Mouse (Mus musculus): Measurements from ENCODE around the gene Mical3.

The Mical3 gene

DNA sequence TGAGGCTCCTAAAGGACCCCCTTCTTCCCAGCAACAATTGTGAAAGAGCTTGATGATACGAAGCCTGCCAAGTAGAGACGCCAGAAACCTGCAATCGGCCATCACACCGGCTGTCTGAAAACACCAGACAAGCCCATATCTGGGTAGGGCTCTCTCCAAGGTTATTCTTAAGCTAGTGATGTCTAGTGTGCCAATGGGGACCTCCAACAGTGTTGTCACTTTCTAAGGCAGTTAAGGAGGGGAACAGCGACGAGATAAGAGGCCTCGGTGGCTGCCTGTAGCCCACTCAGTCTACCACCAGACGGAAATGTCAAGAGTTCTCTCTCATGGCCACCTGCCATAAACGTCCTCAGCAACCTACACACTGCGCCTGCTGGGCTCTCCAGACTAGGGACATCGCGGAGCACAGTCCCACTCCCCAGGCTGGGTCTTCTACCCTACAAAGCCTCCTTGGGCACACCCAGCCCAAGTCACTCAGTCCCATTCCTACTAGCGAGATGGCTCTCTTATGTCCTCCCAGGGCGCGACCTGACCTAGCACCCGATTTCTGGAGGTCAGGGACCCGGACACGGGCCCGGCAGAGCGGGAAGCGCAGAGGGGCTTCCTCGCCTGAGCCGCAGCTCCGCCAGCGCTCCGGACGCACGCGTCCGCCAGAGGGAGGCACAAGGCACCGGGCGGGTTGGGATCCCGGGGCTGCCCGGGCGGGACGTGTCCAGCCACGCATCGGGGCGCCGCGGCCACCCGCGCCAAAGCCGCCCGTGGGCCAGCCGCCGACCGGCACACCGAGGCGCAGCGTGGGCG is 21.4 kb downstream of the Mical3 start:
- DNase-seq = peak in 1 of 2 experiments; percentile 52

DNA sequence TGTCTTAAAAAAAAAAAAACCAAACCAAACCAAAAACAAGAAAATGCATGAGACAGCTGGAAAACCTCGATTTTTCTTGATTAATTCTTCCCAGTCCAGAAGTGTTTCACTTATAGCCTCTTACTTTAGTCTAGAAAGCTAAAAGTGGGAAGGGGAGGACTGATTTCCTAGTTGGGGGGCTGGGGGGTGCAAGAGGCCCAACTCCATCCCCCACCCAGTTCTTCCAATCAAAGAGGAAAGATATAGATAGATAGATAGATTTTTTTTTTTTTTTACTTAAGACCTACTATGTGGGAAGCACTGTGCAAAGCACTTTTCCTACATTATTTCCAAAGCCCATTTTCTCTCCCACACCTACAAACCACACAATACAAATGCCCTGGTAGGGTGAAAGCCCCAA is 22.7 kb downstream of the Mical3 start:
- DNase-seq = no peak

DNA sequence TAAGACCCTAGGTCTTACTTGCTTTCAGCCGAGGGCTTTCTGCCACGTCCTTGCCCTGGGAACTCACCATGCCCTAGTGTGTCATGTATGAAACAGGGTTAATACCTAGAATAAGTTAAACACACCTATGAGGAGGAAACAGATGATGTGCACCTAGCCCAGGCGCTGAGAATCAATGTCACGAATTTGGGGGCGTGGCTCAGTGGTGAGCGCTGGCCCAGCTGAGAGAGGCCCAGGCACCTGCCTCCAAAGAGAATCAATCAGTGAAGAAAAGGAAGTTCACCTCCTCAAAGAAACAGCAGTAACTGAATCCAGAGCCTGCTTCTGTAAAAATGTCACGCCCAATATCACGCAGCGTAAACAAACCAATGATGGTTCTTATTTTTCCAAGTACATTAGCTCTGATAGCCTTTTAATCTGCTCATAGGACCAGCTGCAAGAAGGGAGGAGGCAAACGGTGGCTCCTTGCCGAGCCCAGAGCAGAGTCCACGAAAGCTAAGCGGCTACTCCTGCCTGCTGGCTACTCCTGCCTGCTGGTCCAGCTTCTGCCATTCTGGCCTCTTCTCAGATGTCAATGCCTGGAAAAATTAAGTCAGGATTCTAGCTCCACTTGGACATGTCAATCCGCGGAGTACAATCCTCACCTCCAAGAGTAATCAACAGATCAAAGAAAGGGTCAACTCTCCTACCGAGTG is 23.9 kb downstream of the Mical3 start:
- peak; percentile 80 to 81 for DNase-seq

DNA sequence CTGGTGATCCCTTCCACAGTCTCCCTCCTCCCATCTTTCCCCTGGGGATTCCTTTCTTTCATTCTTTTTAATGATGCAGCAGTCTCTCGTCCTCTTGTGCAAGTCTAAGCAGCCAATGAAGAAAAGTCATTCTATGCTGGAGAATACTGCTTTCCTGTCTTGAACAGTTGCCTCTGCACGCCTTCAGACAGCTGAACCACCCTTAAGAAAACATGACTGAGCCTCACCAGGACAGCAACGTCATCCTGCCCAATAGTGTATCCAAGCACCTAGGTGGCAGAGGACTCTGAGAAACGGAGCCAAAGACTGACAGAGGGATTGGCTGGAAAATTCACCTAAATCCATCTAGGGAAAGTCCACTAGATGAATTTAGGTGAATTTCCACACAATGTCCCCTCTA is 25.1 kb downstream of the Mical3 start:
- no peak for DNase-seq

DNA sequence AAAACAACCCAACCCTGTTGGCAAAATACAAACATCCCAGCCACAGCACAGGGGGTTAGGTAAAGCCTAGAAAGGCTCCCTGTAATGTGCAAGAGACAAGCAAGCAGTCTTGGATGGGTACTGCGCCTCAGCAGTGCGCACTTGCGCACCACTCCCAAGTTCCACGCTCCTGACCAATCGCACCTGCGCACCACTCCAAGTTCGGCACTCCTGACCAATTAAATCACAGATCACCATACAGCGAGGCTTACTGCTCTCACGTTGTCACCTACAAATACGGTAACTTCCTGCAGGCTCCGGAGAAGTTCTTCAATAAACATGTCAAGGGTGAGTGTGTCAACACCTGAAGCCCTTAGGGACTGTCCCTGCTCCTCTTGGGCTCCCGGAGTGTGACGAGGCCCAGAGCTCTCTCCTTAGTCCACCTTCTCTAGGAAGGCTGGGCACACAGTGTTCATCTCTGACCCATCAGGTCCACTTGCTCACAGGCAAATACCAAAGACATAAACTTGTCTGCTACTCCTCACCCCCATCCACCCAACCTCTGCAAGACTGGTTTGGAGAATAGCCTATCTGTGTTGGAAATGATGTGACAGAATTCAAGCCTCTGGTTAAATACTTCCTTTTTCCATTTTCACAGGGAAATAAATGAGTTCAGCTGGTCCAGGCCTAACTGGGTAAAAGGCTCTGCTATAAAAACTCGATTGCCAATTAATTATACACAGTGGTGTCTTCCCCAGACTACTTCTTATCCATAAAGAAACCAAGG is 27.2 kb downstream of the Mical3 start:
- DNase-seq = no peak

DNA sequence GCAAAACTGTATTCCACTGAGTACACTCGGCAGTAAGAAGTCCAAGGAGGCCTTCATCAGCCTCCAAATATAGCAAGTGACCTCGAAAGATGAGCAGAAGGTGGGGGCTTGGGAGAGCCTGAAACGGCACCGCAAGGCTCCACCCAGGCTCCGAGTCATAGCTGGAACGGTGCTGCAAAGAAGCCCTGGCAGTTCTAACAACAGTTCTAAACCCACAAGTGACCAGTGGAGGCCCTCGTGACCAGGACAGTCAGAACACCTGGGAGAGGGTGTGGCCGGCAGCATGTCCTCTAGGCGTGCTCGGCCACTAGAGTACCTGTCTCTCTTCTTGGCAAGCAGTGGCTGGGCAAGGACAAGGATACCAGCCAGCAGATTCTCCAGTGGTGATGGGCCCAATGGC is 27.9 kb downstream of the Mical3 start:
- no peak for DNase-seq

DNA sequence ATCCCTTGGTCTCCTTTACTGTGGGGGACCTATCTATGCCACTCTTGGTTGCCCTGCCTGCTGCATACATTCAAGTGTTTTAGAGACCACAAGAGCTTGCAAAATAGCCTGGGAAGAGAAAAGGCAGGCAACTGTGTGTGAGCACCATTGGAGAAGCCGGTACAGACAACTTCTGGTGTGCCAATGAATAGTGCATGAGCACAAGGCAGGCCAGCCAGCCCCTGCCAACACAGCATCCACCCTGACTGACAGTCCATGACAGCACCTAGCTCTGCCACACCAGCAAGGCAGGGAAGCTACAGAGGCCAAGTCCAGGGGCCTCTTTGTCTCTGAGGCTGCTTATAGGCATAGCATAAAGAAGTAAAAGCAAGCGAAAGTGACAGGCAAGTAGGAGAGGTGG is 28.7 kb downstream of the Mical3 start:
- no peak for DNase-seq

DNA sequence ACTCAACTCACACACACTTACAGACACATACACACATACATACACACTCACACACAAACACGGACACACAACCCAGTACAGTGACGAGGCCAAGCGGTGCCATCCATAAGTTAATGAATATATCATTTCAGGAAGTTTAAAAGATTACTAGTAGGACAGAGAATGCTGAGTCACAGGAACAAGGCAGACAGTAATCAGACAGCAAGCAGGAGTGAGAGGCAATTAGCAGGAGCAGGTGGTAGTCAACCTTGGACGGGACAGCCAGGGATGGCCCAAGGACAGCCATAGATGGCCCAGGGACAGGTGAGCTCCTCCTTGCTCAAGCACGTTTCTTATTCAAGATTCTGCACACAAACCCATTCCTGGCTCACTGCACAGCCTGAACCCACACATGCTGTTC is 29.6 kb downstream of the Mical3 start:
- DNase-seq = no peak

DNA sequence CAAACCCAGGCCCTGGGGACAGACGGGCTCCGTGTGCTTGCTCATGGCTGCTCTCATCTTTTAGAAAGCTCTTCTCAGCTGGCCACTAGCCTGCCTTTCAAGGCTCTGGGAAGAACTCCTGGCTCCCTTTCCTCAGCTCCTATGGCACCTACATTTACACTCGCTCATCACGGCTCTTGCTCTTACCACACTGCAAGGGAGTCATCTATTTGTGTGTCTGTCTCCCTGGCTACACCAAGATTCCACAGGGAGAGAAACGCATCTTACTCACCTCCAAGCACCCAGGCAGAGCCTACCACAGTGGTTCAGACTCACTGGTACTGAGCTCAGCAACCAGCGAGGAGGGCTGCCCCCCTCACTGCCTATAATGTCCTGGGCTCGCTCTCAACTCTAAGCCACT is 31.0 kb downstream of the Mical3 start:
- no peak for DNase-seq

DNA sequence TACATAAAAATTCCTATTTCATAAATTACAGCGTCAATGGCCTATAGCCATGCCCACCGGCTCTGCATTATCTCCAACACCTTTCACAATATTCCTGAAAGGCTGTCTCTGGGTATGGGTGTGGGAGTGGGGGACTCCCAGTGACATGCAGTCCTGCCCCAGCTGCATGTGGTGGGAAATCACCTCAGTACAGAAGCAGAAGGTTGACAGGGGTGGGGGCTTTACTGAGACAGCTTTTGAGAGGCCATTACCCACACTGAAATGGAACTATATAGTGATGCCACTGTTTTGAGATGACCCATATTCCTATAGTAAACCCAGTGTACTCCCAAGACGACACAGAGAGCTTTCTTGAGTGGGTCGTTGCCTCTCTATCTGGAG is 31.6 kb downstream of the Mical3 start:
- no peak for DNase-seq

DNA sequence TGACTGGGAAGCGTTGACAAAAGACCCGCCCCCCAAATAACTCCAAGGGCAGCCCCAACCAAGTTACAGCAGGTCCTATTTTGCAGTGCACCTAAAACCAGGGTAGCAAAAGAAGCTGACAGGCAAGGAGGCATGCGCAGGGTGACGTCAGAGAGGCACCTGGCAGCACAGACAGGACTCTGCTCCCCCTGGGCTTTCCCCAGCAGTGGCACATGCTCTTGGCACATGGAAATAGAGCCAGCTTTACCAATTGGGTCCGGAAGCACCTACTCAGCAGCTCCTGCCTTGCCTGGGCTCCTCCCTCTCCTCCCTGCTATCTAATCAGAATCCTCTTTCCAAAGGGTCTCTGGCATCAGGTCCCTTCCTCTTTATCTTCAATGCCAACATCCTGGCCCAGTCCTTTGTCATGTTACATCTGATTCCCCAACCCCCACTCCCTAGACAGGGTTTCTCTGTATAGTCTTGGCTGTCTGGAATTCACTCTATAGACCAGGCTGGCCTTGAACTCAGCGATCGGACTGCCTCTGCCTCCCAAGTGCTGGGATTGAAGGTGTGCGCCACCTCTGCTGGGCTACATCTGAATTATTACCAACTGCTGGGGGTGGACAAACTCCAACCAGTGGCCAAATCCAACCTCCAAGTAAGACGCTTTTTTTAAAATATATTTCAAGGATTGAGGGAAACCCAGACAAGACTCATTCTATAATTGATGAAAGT is 32.1 kb downstream of the Mical3 start:
- peak; percentile 52 to 54 for DNase-seq

DNA sequence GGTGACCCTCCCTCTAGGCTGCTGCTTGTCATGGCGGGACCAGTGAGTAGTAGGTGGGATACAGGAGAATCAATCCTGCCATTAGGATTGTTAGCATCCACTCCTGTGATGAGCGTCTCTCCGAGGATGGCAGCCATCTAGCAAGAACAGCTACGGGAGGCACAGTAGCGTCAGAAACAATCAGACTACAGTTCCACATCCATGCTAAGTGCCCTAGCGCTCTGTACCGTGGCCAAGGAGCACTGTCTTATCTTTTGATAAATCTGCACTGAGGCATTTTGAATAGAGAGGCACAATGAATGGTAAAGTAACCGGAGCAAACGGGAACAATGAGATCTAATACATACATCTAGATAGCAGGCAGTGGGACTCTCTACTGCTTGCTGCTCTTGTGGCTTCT is 32.7 kb downstream of the Mical3 start:
- DNase-seq = no peak

DNA sequence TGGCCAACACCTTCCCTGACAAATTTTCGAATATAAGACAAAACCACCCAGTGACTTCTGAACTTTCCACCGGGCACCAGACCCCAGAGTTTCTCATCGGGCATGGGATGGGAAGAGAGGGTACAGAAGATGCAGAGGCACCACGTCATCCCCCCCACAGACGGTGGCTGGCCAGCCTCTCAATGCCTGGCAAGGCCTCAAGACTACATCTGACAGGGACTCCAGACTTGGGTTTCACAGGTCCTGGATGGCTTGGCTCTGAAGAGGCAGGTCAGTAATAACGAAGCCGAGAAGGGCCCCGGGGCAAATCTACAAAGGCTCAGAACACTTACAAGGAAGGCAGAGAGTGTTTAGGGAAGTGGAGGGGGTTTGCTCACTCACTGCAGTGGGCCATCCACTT is 33.9 kb downstream of the Mical3 start:
- no peak for DNase-seq

DNA sequence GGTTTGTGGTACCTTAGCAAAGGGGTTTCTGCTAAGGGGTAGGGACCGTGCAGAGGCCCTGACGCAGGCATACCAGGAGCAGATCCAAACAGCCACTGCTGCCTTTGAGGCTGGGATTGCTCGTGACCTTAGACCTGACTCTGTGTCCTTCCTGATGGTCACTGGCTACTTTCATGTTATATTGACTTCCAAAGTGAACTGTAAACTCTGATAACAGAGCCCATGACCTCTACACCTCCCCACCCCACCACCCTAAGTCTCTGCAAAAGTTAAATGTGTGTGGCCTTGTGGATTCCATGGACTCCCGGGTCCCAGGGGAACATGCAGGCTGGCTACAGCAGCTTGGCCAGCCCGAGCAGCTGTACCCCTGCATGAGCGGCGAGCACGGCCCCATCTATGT is 34.4 kb downstream of the Mical3 start:
- DNase-seq = no peak

DNA sequence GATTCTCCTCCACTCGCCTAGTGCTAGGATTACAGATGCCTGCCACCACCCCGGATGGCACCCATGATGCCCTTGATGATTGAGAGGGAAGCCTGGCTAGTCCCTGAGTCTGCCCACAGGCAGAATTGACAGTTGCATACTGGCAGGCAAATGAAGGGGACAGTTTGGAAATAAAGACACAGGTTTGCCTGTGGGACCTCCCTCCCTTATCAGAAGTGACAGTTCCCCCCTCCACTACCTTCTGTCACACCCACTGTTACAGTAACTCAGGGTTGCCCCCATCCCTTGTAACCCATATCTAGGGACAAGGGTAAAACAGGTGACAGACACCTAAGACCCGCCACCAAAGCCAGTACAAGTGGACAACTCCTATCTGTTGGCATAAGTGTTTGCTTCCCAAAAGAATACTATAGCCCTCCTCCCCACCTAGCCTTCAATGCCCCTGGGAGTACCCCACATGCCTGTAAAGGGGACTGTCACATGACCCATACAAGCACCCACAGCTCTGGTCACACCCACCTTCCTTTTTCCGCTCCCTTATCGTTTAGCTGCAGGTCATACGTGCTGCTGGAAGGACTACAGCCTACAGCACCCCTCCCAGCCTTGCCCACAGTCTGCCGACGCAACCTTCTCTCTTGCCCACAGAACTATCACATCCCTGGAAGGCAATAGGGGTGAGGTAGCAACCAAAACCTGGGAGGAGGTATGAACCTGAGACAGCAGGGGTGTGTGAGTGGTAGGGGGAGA is 37.0 kb downstream of the Mical3 start:
- no peak for DNase-seq

DNA sequence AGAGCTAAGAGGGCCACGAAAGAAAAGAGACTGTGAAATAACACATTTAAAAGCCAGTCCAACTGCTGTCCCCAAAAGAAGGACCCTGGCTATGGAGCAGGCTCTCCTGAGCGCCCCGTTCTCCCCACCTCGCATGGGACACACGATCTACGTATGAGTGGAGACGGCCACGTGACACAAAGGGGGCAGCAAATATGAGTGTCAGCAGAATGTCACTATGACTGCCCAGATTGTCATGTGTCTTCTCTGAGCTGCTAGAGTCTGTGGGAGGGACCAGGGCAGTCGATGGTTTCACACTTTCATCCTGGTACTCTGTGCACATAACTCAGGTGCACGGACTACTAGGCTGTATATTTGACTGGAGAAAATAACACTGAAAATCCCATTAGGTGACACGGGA is 40.0 kb downstream of the Mical3 start:
- DNase-seq = no peak

DNA sequence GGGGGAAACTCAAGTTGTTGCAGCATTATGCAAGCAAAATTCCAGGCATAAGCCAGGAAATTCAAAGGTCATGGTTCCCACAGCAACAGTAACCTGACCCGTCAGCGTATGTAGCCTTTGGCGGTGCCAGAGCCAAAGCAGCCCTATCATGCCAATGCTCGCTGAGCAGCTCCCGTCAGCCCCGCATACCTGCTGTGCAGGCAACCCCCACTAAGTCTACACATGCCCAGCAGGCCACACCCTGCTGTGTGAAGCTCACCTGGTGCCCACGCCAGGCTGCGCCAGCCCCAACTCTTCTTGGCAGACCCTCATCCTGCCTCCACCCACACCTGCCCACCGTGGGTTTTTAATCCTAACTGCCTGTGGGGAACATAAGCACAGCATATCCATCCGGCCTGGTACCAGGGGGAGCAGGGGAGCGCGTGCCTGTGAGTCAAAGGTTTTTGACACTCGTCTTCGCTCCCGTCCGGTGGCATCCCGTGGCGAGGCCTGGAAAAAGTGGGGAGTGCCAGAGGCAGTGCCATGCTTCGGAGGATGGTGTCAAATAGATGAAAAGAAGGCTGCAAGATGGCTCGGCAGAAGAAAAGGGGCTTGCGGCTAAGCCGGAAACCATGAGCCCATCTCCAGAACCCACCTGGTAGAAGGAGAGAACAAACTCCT is 43.1 kb downstream of the Mical3 start:
- peak; percentile 82 to 92 for DNase-seq

DNA sequence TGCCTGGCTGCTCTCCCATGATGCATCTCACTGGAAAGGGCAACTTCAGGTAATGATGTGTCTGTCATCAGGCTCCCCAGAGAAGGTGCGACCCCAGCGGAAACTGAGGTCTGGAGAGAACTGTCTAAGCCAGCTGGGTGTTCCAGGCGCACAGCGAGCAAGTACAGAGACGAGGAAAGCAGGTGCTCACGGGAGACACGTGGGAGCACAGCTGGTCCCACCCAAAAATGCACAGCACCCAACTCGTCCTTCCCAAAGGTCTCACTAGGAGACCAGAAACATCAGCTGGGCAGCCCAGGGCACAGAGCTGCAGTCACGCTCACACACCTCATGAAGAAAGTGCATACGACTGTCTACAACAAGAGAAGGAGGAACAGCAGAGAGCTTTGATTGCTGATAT is 43.7 kb downstream of the Mical3 start:
- DNase-seq = no peak

DNA sequence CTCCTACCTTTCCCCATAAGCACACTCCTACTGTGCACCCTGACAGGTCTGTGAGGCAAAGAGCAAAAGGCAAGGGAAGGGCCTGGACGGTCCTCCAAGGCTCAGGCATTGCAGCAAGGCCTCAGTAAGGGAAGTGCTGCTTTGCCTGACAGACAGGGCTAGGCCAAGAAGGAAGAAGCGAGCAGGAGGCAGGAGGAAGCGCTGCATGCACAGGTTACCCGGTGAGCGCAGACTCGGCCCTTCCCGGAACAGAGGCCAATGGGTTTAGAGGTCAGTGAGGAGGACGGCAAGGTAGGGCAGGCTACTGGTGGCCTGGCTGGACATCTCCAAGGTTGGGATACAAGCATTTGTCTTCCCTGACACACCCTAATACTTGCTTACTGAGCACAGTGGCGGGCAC is 44.6 kb downstream of the Mical3 start:
- DNase-seq = peak in 1 of 2 experiments; percentile 43

DNA sequence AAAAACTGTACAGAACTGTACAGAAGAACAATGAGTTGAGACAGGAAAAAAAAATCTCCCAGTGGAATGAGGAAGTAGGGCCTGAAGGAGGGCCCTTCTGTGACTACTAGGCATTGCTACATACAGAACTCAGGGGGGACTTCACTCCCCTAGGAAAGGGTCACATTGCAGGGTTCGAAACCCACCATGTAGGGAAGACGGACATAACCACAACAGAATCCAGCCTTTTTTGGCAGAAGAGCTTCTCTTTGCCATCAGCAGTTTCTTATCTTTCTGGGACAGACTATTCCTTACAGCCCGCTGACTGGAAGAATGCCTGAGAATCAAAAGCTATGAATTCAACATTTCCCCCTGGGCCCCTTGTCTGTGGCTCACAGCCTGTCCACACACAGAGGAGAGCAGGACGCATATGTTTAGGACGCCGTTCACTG is 46.7 kb downstream of the Mical3 start:
- no peak for DNase-seq

DNA sequence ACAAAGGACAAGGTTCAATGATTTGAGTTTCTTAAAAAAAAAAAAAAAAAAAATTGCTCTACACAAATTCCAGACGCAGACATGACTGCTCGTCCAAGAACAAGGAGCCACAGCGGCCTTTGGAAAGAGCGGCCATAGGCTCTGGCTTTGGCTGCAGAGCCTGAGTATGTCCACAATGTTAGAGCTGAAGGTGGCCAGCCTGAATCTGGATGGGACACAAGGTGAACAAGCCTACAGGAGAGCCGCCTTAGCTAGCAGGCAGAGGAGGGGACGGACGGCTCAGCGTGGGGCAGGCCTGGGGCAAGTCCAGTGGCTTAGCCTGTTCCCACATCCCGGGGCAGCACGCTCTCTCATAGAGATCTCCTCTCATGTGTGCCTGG is 48.7 kb downstream of the Mical3 start:
- DNase-seq = peak in 1 of 2 experiments; percentile 44
